Mouse (Mus musculus) brain, embryonic 14.5 days (tissue): ENCODE results near the gene Cnot10.

Source experiments
- CTCF ChIP-seq: fragments of 200-500 bp; IDR thresholded peaks from 2 replicates; pipeline ENCODE4 v1.5.1; 2012; ENCODE audit warnings: inconsistent platforms, mild to moderate bottlenecking, moderate library complexity, borderline replicate concordance; ENCODE audit not compliant: insufficient read depth, insufficient read length; ENCODE audit errors: extremely low read depth
- POLR2A ChIP-seq: fragments of 200-500 bp; IDR thresholded peaks from 2 replicates; pipeline ENCODE4 v1.6.1; 2012; ENCODE audit warnings: mild to moderate bottlenecking, inconsistent platforms, borderline replicate concordance; ENCODE audit not compliant: poor library complexity, insufficient read depth, insufficient read length, severe bottlenecking; ENCODE audit errors: extremely low read depth

DNA sequence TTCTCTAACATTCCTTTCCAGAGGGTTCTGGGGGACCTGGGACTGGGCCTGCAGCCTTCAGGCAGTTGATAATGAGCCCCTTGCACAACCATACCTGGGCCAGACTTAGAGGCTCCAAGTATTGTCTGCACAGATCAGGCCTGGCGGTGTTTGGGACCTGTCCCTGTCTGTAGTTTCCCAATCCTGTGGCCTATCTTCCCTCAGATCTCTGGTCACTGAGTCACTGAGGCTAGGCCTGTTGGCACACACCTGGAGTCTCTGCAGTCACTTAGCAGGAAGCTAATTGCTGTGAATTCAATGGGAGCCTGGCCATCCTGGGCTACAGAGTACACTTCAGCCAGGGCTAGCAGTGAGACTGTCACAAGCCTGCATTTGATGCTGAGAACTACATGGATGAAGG, 64.0 kb downstream of the Cnot10 start:
- TF ChIP-seq POLR2A (no peak), CTCF (no peak)
